Mouse (Mus musculus) ovary, postnatal 36 days (tissue): ENCODE measurements around the gene Pdia5.
A peak's percentile ranks its signal among the peaks of the same experiment; 100 is the strongest.

Experiments
- DNase-seq: peaks from one replicate; pipeline ENCODE4 v3.0.0; 2022; ENCODE audit warnings: low spot score, mixed read lengths

The Pdia5 gene

GRCm38 (mm10) chr16:35484526-35485233 is 6.0 kb downstream of the Pdia5 start:
- no peak for DNase-seq

GRCm38 (mm10) chr16:35484105-35484504 is 6.6 kb downstream of the Pdia5 start:
- DNase-seq, result no peak

- DNase-seq, result peak; percentile 57
Observed at GRCm38 (mm10) chr16:35479301-35479700, 11.4 kb downstream of the Pdia5 start.

GRCm38 (mm10) chr16:35477273-35477672 is 13.4 kb downstream of the Pdia5 start:
- no peak for DNase-seq

GRCm38 (mm10) chr16:35472569-35473275 is 18.0 kb downstream of the Pdia5 start:
- no peak for DNase-seq

GRCm38 (mm10) chr16:35471841-35472568 is 18.7 kb downstream of the Pdia5 start:
- no peak for DNase-seq

GRCm38 (mm10) chr16:35470983-35471382 is 19.7 kb downstream of the Pdia5 start:
- DNase-seq, result no peak

- DNase-seq, result no peak
Observed at GRCm38 (mm10) chr16:35470096-35470495, 20.6 kb downstream of the Pdia5 start.

- DNase-seq, result no peak
Observed at GRCm38 (mm10) chr16:35469016-35469415, 21.7 kb downstream of the Pdia5 start.

GRCm38 (mm10) chr16:35467044-35467443 is 23.6 kb downstream of the Pdia5 start:
- no peak for DNase-seq

- DNase-seq, result no peak
Observed at GRCm38 (mm10) chr16:35465808-35466351, 24.8 kb downstream of the Pdia5 start.

- no peak for DNase-seq
Observed at GRCm38 (mm10) chr16:35464686-35465308, 25.9 kb downstream of the Pdia5 start.

- DNase-seq, result no peak
Observed at GRCm38 (mm10) chr16:35463708-35464107, 27.0 kb downstream of the Pdia5 start.

GRCm38 (mm10) chr16:35462955-35463354 is 27.7 kb downstream of the Pdia5 start:
- DNase-seq, result no peak

GRCm38 (mm10) chr16:35459584-35459983 is 31.1 kb downstream of the Pdia5 start:
- no peak for DNase-seq

- no peak for DNase-seq
Observed at GRCm38 (mm10) chr16:35458297-35458696, 32.4 kb downstream of the Pdia5 start.

GRCm38 (mm10) chr16:35457488-35457887 is 33.2 kb downstream of the Pdia5 start:
- no peak for DNase-seq

GRCm38 (mm10) chr16:35457011-35457419 is 33.7 kb downstream of the Pdia5 start:
- no peak for DNase-seq

- no peak for DNase-seq
Observed at GRCm38 (mm10) chr16:35456305-35456704, 34.4 kb downstream of the Pdia5 start.

GRCm38 (mm10) chr16:35455822-35456221 is 34.9 kb downstream of the Pdia5 start:
- DNase-seq, result no peak

- DNase-seq, result no peak
Observed at GRCm38 (mm10) chr16:35450018-35450630, 40.5 kb downstream of the Pdia5 start.

- no peak for DNase-seq
Observed at GRCm38 (mm10) chr16:35442026-35442415, 48.7 kb downstream of the Pdia5 start.
